Mouse (Mus musculus) left cerebral cortex, adult 2 months (tissue): ENCODE results near the gene Akr7a5. TPM values are rescaled to one million over a fixed set of nuclear protein-coding genes. Genes with fewer than 3 reads are reported as not detected.

Source experiments
- DNase-seq, 2 experiments: peaks; one replicate each; pipeline ENCODE4 v3.0.0; 2021 to 2022; ENCODE audit warnings: low spot score in 2 of 2, mixed read lengths in 1 of 2; ENCODE audit errors: extremely low spot score in 1 of 2
- H3K27ac ChIP-seq: fragments of 200-600 bp; 2 replicates; pipeline ENCODE4 v1.8.1; 2022
- H3K4me3 ChIP-seq: fragments of 200-600 bp; 2 replicates; pipeline ENCODE4 v1.8.1; 2022
- CTCF ChIP-seq: fragments of 200-600 bp; IDR thresholded peaks from 2 replicates; pipeline ENCODE4 v1.8.1; 2022; ENCODE audit warnings: antibody characterized with exemption, mild to moderate bottlenecking, moderate library complexity
- intact Hi-C: fragments of 180-260 bp; cut with DNase I; formaldehyde crosslinking; loops from one replicate; pipeline ENCODE4 v1.15.1; 2025
- microRNA-seq, 2 experiments: library from miRNA; unstranded; fragments of <30 nt; microRNA quantifications; one replicate each; pipeline ENCODE4 v1.2.0; 2021
- total RNA-seq, 2 experiments: library from RNA; stranded (reverse); gene quantifications; 2 replicates each; pipeline ENCODE4 v1.2.3; 2021

The Akr7a5 gene
- total RNA-seq, 2 experiments from 2014 or later = 27.2 to 27.9 TPM

DNA sequence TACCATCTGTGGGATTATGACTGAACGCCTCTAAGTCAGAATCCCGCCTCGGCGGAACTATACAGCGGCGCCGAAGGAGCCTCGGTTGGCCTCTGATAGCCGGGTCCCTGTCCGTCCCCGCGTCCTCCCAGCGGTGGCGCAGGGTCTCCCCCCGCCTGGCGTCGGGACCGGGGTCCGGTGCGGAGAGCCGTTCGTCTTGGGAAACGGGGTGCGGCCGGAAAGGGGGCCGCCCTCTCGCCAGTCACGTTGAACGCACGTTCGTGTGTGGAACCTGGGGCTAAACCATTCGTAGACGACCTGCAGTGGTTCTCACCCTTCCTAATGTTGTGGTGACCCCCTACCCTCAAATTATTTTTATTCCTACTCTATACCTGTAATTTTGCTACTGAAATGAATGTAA, 27.6 kb downstream of the Akr7a5 start:
- intact Hi-C loops = loop anchor here (10.0 kb wide), 1 partner anchor 413 kb away; no protein-coding TSS in a partner anchor
- no peak for TF ChIP-seq CTCF
- Histone ChIP-seq H3K4me3 (no peak overlapping the region), H3K27ac (no peak overlapping the region)
- no peak for DNase-seq

DNA sequence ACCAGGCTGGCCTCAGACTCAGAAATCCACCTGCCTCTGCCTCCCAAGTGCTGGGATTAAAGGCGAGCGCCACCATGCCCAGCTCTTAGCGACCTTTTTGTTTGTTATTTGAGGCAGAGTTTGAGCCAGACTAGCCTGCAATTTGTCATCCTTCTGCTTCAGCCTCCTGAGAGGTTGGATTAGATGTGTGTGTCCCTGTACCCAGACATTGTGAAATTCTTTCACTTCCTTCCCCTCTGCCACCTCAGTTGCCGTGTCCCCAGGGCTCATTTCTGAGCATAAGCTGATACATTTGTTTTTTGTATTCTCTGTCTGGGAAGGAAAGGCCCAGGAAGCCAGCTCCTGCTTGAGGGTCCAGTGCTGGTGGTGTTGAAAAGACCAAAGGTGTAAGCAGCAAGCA, 30.3 kb downstream of the Akr7a5 start:
- intact Hi-C loops = no loop called here
- Histone ChIP-seq H3K4me3 (no peak overlapping the region), H3K27ac (no peak overlapping the region)
- DNase-seq = no peak
- TF ChIP-seq CTCF = no peak

DNA sequence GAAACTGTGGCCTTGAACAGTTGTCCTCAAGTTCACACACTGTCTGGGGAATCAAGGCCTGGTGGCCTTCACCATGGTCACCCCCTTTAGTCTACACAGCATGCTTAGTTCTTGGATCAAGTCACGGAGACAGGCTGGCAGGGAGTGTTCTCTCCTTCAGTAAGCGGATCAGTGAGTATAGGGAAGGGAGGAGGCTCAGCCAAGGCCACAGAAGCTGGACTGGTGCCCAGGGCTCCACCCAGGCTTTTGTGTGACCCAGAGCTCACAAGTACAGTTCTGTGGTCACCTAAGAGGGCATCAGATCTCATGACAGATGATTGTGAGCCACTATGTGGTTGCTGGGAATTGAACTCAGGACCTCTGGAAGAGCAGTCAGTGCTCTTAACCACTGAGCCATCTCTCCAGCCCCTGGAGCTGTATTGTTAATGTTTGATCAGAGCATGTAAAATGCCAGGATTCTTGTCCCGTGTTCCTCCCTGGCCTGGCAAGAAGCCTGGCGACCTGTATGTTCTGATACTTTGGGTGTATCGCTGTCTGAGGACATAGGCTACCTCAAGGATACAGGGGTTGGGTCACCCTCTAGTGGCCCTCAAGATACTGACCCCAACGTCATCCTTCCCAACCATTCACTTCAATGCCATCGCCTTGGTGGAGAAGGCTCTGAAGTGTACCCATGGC, 31.2 kb downstream of the Akr7a5 start:
- intact Hi-C loops = no loop called here
- Histone ChIP-seq H3K27ac (no peak overlapping the region), H3K4me3 (no peak overlapping the region)
- TF ChIP-seq CTCF = no peak
- DNase-seq = no peak

DNA sequence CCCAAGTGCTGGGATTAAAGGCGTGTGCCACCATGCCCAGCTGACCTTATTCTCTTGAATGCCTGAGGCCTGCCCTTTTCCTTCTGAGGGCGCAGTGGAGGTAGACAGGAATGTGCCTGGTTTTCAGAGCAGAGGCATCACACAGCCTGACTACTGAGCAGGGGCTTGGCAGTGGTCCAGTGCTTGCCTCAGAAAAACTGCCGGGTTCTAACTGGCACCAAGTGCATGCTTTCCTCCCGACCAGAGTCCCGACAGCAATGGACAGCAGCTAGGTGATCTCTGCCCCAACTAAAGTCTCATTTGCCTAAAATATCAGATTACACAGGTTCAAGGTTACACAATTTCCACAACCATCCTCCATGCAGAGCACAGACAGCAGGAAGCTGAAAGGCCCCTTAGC, 33.2 kb downstream of the Akr7a5 start:
- intact Hi-C loops = no loop called here
- DNase-seq = peak in 1 of 2 experiments; percentile 43
- TF ChIP-seq CTCF = no peak

GRCm38 (mm10) chr4:139345416-139346019, 35.0 kb downstream of the Akr7a5 start:
- no peak for DNase-seq
- no peak overlapping the region for H3K4me3 ChIP-seq
- intact Hi-C loops = no loop called here
- H3K27ac ChIP-seq = no peak overlapping the region
- TF ChIP-seq CTCF = no peak

More for the DNA sequence above, 33.2 kb downstream of the Akr7a5 start:
- Histone ChIP-seq H3K27ac (no peak overlapping the region), H3K4me3 (no peak overlapping the region)

DNA sequence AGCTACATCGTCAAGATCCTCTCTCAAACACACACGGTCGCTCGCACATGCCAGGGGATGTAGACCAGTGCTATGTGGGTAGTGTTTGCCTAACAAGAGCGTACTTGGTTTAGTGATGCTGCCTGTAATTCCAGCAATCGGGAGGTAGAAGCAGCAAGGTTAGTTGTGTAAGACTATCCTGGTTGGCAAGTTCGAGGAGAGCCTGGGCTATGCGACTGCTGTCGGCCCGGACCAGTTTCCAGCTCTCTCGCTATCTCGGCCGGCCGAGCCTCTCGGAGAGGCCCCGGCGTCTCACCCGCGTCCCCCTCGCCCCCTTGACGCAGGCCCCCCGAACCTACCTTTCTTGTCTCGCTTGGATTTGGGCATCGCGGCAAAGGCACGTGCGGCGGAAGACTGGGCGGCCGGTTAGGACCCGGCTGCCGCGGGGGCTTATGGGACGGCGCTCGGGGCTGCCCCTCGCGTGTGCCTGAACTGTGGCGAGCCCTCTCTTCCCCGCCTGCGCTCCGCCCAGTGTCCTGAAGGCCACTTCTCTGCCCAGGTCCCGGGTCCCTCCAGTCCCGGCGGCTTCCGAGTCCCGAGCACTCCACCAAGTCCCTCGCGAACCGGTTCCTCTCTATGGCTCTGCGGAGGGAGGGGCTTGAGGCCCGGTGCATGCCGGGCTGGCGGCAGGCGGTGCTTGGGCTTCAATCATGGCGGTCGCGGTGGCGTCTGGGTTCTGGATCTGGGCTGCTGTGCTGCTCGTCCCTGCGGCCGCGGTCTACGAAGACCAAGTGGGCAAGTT, 41.6 kb downstream of the Akr7a5 start, which contains the start of the genes Mrto4, Emc1 and Ubr4:
Gene Mrto4, minus strand, starts transcription at position 646 of the 781 bp plus-strand sequence.
Gene Emc1, plus strand, starts transcription at position 657 of the 781 bp plus-strand sequence.
Gene Ubr4, plus strand, starts transcription at position 679 of the 781 bp plus-strand sequence.
- intact Hi-C loops = loop anchor here (1.0 kb wide), 1 partner anchor 28 kb away; no protein-coding TSS in a partner anchor

GRCm38 (mm10) chr4:139352832-139353231, 42.3 kb downstream of the Akr7a5 start:
- intact Hi-C loops = loop anchor here (1.0 kb wide), 1 partner anchor 27 kb away; no protein-coding TSS in a partner anchor

More for the DNA sequence above, 41.6 kb downstream of the Akr7a5 start, which contains the start of the genes Mrto4, Emc1 and Ubr4:
- no peak for TF ChIP-seq CTCF
- peak; percentile 81 to 86 for DNase-seq
- H3K4me3 ChIP-seq = peak within 1 kb of the TSS; percentile 82
- peak within 1 kb of the TSS; percentile 98 for H3K27ac ChIP-seq

DNA sequence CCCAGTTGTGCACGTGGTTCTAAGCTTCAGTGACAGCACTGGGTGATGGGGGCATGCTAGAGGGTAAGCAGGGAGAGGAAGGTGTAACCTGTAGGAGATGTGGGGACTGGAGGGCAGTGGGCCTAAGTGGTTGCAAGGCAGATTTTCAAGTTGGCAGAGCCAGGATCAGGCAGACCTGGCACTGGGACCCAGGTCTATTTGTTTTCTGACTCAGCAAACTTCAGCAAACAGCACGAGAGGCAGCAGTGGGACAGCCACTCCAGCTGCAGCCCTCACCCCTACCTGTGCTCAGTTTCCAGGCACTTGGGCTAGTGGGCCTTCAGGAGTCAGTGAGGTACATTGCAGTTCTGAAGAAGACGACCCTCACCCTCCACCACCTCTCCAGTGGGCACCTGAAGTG, 46.7 kb downstream of the Akr7a5 start:
- no peak for TF ChIP-seq CTCF
- DNase-seq = no peak
- H3K27ac ChIP-seq = no peak overlapping the region
- no peak overlapping the region for H3K4me3 ChIP-seq
- intact Hi-C loops = no loop called here

More at GRCm38 (mm10) chr4:139352832-139353231, 42.3 kb downstream of the Akr7a5 start:
- TF ChIP-seq CTCF = no peak
- H3K4me3 ChIP-seq = peak overlapping the region; percentile 82
- no peak for DNase-seq
- peak overlapping the region; percentile 98 for H3K27ac ChIP-seq

GRCm38 (mm10) chr4:139360761-139361548, 50.4 kb downstream of the Akr7a5 start:
- TF ChIP-seq CTCF = no peak

GRCm38 (mm10) chr4:139367336-139367735, 56.8 kb downstream of the Akr7a5 start:
- DNase-seq = no peak
- TF ChIP-seq CTCF = no peak
- intact Hi-C loops = no loop called here

More at GRCm38 (mm10) chr4:139360761-139361548, 50.4 kb downstream of the Akr7a5 start:
- intact Hi-C loops = no loop called here
- no peak overlapping the region for H3K27ac ChIP-seq
- DNase-seq = no peak
- H3K4me3 ChIP-seq = no peak overlapping the region

More at GRCm38 (mm10) chr4:139367336-139367735, 56.8 kb downstream of the Akr7a5 start:
- Histone ChIP-seq H3K4me3 (no peak overlapping the region), H3K27ac (no peak overlapping the region)

Small RNAs within 50 kb of the gene (microRNA-seq; reads per million reads assigned to microRNA genes)
- gene Gm24245 (0 to 0.48 reads per million in 2 experiments), gene Gm25732 (0.49 to 0.72 reads per million in 2 experiments)

Other genes starting within 250 kb of the Akr7a5 start
- 1 to 10 TPM; 5.9 to 6.9 TPM for gene Htr6, start 235.2 kb upstream of the Akr7a5 start, total RNA-seq
- gene Nbl1, start 217.8 kb upstream of the Akr7a5 start, total RNA-seq = 10 to 100 TPM; 62.4 to 84.3 TPM
- gene Minos1, start 179.6 kb upstream of the Akr7a5 start, total RNA-seq = 100 to 1,000 TPM; 197 TPM
- gene Capzb, start 117.8 kb upstream of the Akr7a5 start, total RNA-seq = 100 to 1,000 TPM; 306 to 324 TPM
- gene Pqlc2, start within 50 bp of the Akr7a5 start, total RNA-seq = 10 to 100 TPM; 13.3 to 13.9 TPM
- 10 to 100 TPM; 47.4 to 48.3 TPM for gene Mrto4, start 41.8 kb downstream of the Akr7a5 start, total RNA-seq
- gene Emc1, start 41.8 kb downstream of the Akr7a5 start, total RNA-seq = 10 to 100 TPM; 82.5 to 94.1 TPM
- 100 to 1,000 TPM; 187 to 199 TPM for gene Ubr4, start 41.9 kb downstream of the Akr7a5 start, total RNA-seq
- gene Iffo2, start 219.8 kb downstream of the Akr7a5 start, total RNA-seq = 10 to 100 TPM; 18.8 to 20.0 TPM